Mouse (Mus musculus) kidney, adult 18-20 months (tissue): Measurements from ENCODE around the gene Cdx4.

Experiments used
- DNase-seq: peaks from one replicate; pipeline ENCODE4 v3.0.0; 2021

Cdx4 gene

GRCm38 (mm10) chrX:103321146-103321545 lies at the start of gene Cdx4:
Cdx4 (plus strand) TSS chrX:103321398.
- DNase-seq, result no peak

GRCm38 (mm10) chrX:103274325-103274724 lies 46.9 kb upstream of the Cdx4 start:
- peak; percentile 7 for DNase-seq

- no peak for DNase-seq
These were observed 34.1 kb upstream of the Cdx4 start for GRCm38 (mm10) chrX:103286899-103287722.

- no peak for DNase-seq
These were observed 33.3 kb upstream of the Cdx4 start for GRCm38 (mm10) chrX:103287846-103288377.

- no peak for DNase-seq
These were observed 32.5 kb upstream of the Cdx4 start for GRCm38 (mm10) chrX:103288485-103289330.

GRCm38 (mm10) chrX:103298937-103299336 lies 22.3 kb upstream of the Cdx4 start:
- no peak for DNase-seq

- no peak for DNase-seq
These were observed 12.9 kb upstream of the Cdx4 start for GRCm38 (mm10) chrX:103308262-103308661.

- DNase-seq, result no peak
These were observed 9.5 kb upstream of the Cdx4 start for GRCm38 (mm10) chrX:103311723-103312122.

- peak; percentile 7 for DNase-seq
These were observed 7.1 kb upstream of the Cdx4 start for GRCm38 (mm10) chrX:103314146-103314545.

- DNase-seq, result no peak
These were observed 4.7 kb downstream of the Cdx4 start for GRCm38 (mm10) chrX:103325900-103326299.

GRCm38 (mm10) chrX:103329386-103329785 lies 8.2 kb downstream of the Cdx4 start:
- no peak for DNase-seq

GRCm38 (mm10) chrX:103331125-103331858 lies 10.1 kb downstream of the Cdx4 start:
- no peak for DNase-seq

- DNase-seq, result no peak
These were observed 20.3 kb downstream of the Cdx4 start for GRCm38 (mm10) chrX:103341369-103342113.

GRCm38 (mm10) chrX:103355784-103356183 lies 34.6 kb downstream of the Cdx4 start:
- no peak for DNase-seq

- peak; percentile 74 for DNase-seq
These were observed 35.1 kb downstream of the Cdx4 start, which contains the start of gene Chic1 for GRCm38 (mm10) chrX:103356287-103356686. Chic1 (plus strand) TSS chrX:103356476.

- peak; percentile 6 for DNase-seq
These were observed 35.6 kb downstream of the Cdx4 start for GRCm38 (mm10) chrX:103356761-103357236.

- no peak for DNase-seq
These were observed 45.0 kb downstream of the Cdx4 start for GRCm38 (mm10) chrX:103366201-103366600.

GRCm38 (mm10) chrX:103368650-103369049 lies 47.5 kb downstream of the Cdx4 start:
- DNase-seq, result no peak

- DNase-seq, result no peak
These were observed 50.0 kb downstream of the Cdx4 start for GRCm38 (mm10) chrX:103371221-103371620.

- no peak for DNase-seq
These were observed 50.4 kb downstream of the Cdx4 start for GRCm38 (mm10) chrX:103371627-103372026.

- DNase-seq, result no peak
These were observed 53.1 kb downstream of the Cdx4 start for GRCm38 (mm10) chrX:103374250-103374649.
